Mouse (Mus musculus) limb, embryonic 15.5 days (tissue): ENCODE data around the gene Jmjd1c. TPM values are rescaled to one million over a fixed set of nuclear protein-coding genes. Genes with fewer than 3 reads are reported as not detected.

ENCODE experiments used
- ATAC-seq: fragments of 200-750 bp; cut with Nextera tagmentation; 2 replicates; pipeline ENCODE4 v1.8.0; 2017; ENCODE audit warnings: low read depth, moderate TSS enrichment; ENCODE audit not compliant: insufficient number of reproducible peaks, low FRiP score, low TSS enrichment
- H3K27ac ChIP-seq: fragments of 300-500 bp; sonication (generic); 2 replicates; pipeline ENCODE4 v1.5.1; 2015; ENCODE audit warnings: moderate library complexity, mild to moderate bottlenecking, inconsistent platforms
- H3K27me3 ChIP-seq: fragments of 300-500 bp; sonication (generic); 2 replicates; pipeline ENCODE4 v1.6.1; 2015; ENCODE audit warnings: inconsistent platforms
- H3K36me3 ChIP-seq: fragments of 300-500 bp; sonication (generic); 2 replicates; pipeline ENCODE4 v1.6.1; 2015; ENCODE audit warnings: inconsistent platforms
- H3K4me1 ChIP-seq: fragments of 300-500 bp; sonication (generic); 2 replicates; pipeline ENCODE4 v1.6.1; 2015; ENCODE audit warnings: inconsistent platforms
- H3K4me2 ChIP-seq: fragments of 300-500 bp; sonication (generic); 2 replicates; pipeline ENCODE4 v1.6.1; 2015; ENCODE audit warnings: mild to moderate bottlenecking, inconsistent platforms
- H3K4me3 ChIP-seq: fragments of 300-500 bp; sonication (generic); 2 replicates; pipeline ENCODE4 v1.5.1; 2015; ENCODE audit warnings: mild to moderate bottlenecking, inconsistent platforms
- H3K9ac ChIP-seq: fragments of 300-500 bp; sonication (generic); 2 replicates; pipeline ENCODE4 v1.6.1; 2015; ENCODE audit warnings: inconsistent platforms
- H3K9me3 ChIP-seq: fragments of 300-500 bp; sonication (generic); 2 replicates; pipeline ENCODE4 v1.6.1; 2016; ENCODE audit warnings: inconsistent platforms
- WGBS: fragments of 180-500 bp; shearing (Covaris S2); methylation state at CpG from one replicate; pipeline ENCODE4 v1.1.7; 2015; 5-methylcytosine and 5-hydroxymethylcytosine counted together
- polyA plus RNA-seq: library from polyadenylated mRNA; unstranded; fragments of >200 nt; fragmentation: Nextera tagmentation; extraction: Ambion mirVana; gene quantifications from 2 replicates; pipeline ENCODE4 v1.2.1, GENCODE M21; 2015

The Jmjd1c gene
- polyA plus RNA-seq, 1 experiment from 2014 or later = 46.5 TPM

- Histone ChIP-seq H3K4me1 (0 out of 2 replicates have a peak, but pooled peaks cover 2% of the 10 kb centered on the region), H3K27me3 (no peaks in the 10 kb centered on the region), H3K4me2 (no peak overlapping the region), H3K9ac (no peak overlapping the region), H3K36me3 (no peaks in the 10 kb centered on the region), H3K4me3 (no peak overlapping the region), H3K27ac (no peak overlapping the region), H3K9me3 (no peaks in the 10 kb centered on the region)
- 89% methylated on average over 2 of the region's 2 CpGs for WGBS
- ATAC-seq = no peak
Observed at GRCm38 (mm10) chr10:67207931-67208330, 112.0 kb downstream of the Jmjd1c start.

- ATAC-seq = no peak
- Histone ChIP-seq H3K4me1 (0 out of 2 replicates have a peak, but pooled peaks cover 6% of the 10 kb centered on the region), H3K9me3 (no peaks in the 10 kb centered on the region), H3K4me3 (no peak overlapping the region), H3K4me2 (no peak overlapping the region), H3K27me3 (no peaks in the 10 kb centered on the region), H3K27ac (no peak overlapping the region), H3K9ac (no peak overlapping the region), H3K36me3 (no peaks in the 10 kb centered on the region)
- 50% methylated on average over 4 of the region's 4 CpGs for WGBS
Observed at GRCm38 (mm10) chr10:67209916-67210675, 114.2 kb downstream of the Jmjd1c start.

- 0 out of 2 replicates have a peak, but pooled peaks cover 2% of the 10 kb centered on the region for H3K36me3 ChIP-seq
- H3K9ac ChIP-seq = no peak overlapping the region
- H3K9me3 ChIP-seq = no peaks in the 10 kb centered on the region
- no peak overlapping the region for H3K4me2 ChIP-seq
- H3K27ac ChIP-seq = no peak overlapping the region
- 97% methylated on average over 5 of the region's 5 CpGs for WGBS
- H3K4me1 ChIP-seq = 0 out of 2 replicates have a peak, but pooled peaks cover 6% of the 10 kb centered on the region
- no peaks in the 10 kb centered on the region for H3K27me3 ChIP-seq
- no peak overlapping the region for H3K4me3 ChIP-seq
- ATAC-seq = no peak
Observed at GRCm38 (mm10) chr10:67212031-67212430, 116.1 kb downstream of the Jmjd1c start.

- 29% methylated on average over 1 of the region's 1 CpGs for WGBS
- Histone ChIP-seq H3K27me3 (no peaks in the 10 kb centered on the region), H3K4me2 (no peak overlapping the region), H3K9me3 (no peaks in the 10 kb centered on the region), H3K9ac (no peak overlapping the region), H3K36me3 (peaks cover 6% of the 10 kb centered on the region; the same call in 1 of the 2 replicates), H3K4me1 (0 out of 2 replicates have a peak, but pooled peaks cover 5% of the 10 kb centered on the region), H3K4me3 (no peak overlapping the region), H3K27ac (no peak overlapping the region)
- no peak for ATAC-seq
Observed at GRCm38 (mm10) chr10:67213720-67214119, 117.8 kb downstream of the Jmjd1c start.

- ATAC-seq = no peak
- H3K4me1 ChIP-seq = 0 out of 2 replicates have a peak, but pooled peaks cover 4% of the 10 kb centered on the region
- H3K27ac ChIP-seq = no peak overlapping the region
- H3K4me2 ChIP-seq = no peak overlapping the region
- H3K27me3 ChIP-seq = no peaks in the 10 kb centered on the region
- no peaks in the 10 kb centered on the region for H3K9me3 ChIP-seq
- H3K36me3 ChIP-seq = peaks cover 20% of the 10 kb centered on the region
- 77% methylated on average over 4 of the region's 4 CpGs for WGBS
- H3K4me3 ChIP-seq = no peak overlapping the region
- no peak overlapping the region for H3K9ac ChIP-seq
Observed at GRCm38 (mm10) chr10:67215133-67215532, 119.2 kb downstream of the Jmjd1c start.

- Histone ChIP-seq H3K4me1 (0 out of 2 replicates have a peak, but pooled peaks cover 4% of the 10 kb centered on the region), H3K27ac (no peak overlapping the region), H3K4me3 (no peak overlapping the region), H3K9me3 (no peaks in the 10 kb centered on the region), H3K36me3 (peaks cover 30% of the 10 kb centered on the region), H3K4me2 (no peak overlapping the region), H3K9ac (no peak overlapping the region), H3K27me3 (no peaks in the 10 kb centered on the region)
- WGBS = 84% methylated on average over 3 of the region's 3 CpGs
- ATAC-seq = no peak
Observed at GRCm38 (mm10) chr10:67216872-67217271, 120.9 kb downstream of the Jmjd1c start.

GRCm38 (mm10) chr10:67218873-67219565 lies 123.1 kb downstream of the Jmjd1c start:
- 87% methylated on average over 18 of the region's 18 CpGs for WGBS
- no peak for ATAC-seq
- H3K36me3 ChIP-seq = peaks cover 33% of the 10 kb centered on the region

GRCm38 (mm10) chr10:67220251-67220650 lies 124.3 kb downstream of the Jmjd1c start:
- Histone ChIP-seq H3K9ac (no peak overlapping the region), H3K4me3 (no peak overlapping the region), H3K27me3 (no peaks in the 10 kb centered on the region), H3K4me2 (no peak overlapping the region), H3K9me3 (no peaks in the 10 kb centered on the region), H3K36me3 (peaks cover 43% of the 10 kb centered on the region), H3K27ac (no peak overlapping the region), H3K4me1 (peaks cover under 1% of the 10 kb centered on the region; the same call in 1 of the 2 replicates)
- no peak for ATAC-seq
- 80% methylated on average over 4 of the region's 4 CpGs for WGBS

More at GRCm38 (mm10) chr10:67218873-67219565, 123.1 kb downstream of the Jmjd1c start:
- Histone ChIP-seq H3K27ac (no peak overlapping the region), H3K4me1 (0 out of 2 replicates have a peak, but pooled peaks cover 1% of the 10 kb centered on the region), H3K27me3 (no peaks in the 10 kb centered on the region), H3K4me2 (no peak overlapping the region), H3K9ac (no peak overlapping the region), H3K4me3 (no peak overlapping the region), H3K9me3 (no peaks in the 10 kb centered on the region)

- no peak overlapping the region for H3K4me3 ChIP-seq
- H3K9me3 ChIP-seq = no peaks in the 10 kb centered on the region
- H3K9ac ChIP-seq = no peak overlapping the region
- no peak overlapping the region for H3K4me2 ChIP-seq
- no peak overlapping the region for H3K27ac ChIP-seq
- no peaks in the 10 kb centered on the region for H3K27me3 ChIP-seq
- H3K36me3 ChIP-seq = peaks cover 53% of the 10 kb centered on the region
- H3K4me1 ChIP-seq = peaks cover 2% of the 10 kb centered on the region; the same call in 1 of the 2 replicates
- no peak for ATAC-seq
- WGBS = 50% methylated on average over 5 of the region's 5 CpGs
Observed at GRCm38 (mm10) chr10:67221284-67221683, 125.4 kb downstream of the Jmjd1c start.

- no peak overlapping the region for H3K27ac ChIP-seq
- no peak overlapping the region for H3K9ac ChIP-seq
- H3K4me2 ChIP-seq = no peak overlapping the region
- H3K4me1 ChIP-seq = peaks cover 2% of the 10 kb centered on the region; the same call in 1 of the 2 replicates
- H3K4me3 ChIP-seq = no peak overlapping the region
- 60% methylated on average over 3 of the region's 4 CpGs for WGBS
- H3K27me3 ChIP-seq = no peaks in the 10 kb centered on the region
- H3K9me3 ChIP-seq = no peaks in the 10 kb centered on the region
- ATAC-seq = no peak
- H3K36me3 ChIP-seq = peaks cover 48% of the 10 kb centered on the region
Observed at GRCm38 (mm10) chr10:67223942-67224341, 128.0 kb downstream of the Jmjd1c start.

- Histone ChIP-seq H3K9me3 (no peaks in the 10 kb centered on the region), H3K27ac (peak overlapping the region; percentile 71), H3K4me3 (no peak overlapping the region), H3K4me1 (peaks cover 2% of the 10 kb centered on the region; the same call in 1 of the 2 replicates), H3K36me3 (peaks cover 41% of the 10 kb centered on the region), H3K27me3 (no peaks in the 10 kb centered on the region), H3K4me2 (no peak overlapping the region), H3K9ac (no peak overlapping the region)
- no peak for ATAC-seq
- 70% methylated on average over 6 of the region's 6 CpGs for WGBS
Observed at GRCm38 (mm10) chr10:67225528-67225927, 129.6 kb downstream of the Jmjd1c start.

GRCm38 (mm10) chr10:67226109-67226508 lies 130.2 kb downstream of the Jmjd1c start:
- Histone ChIP-seq H3K9ac (no peak overlapping the region), H3K4me1 (peaks cover 2% of the 10 kb centered on the region; the same call in 1 of the 2 replicates), H3K27me3 (no peaks in the 10 kb centered on the region), H3K9me3 (no peaks in the 10 kb centered on the region), H3K27ac (peak overlapping the region; percentile 71), H3K4me2 (no peak overlapping the region), H3K4me3 (no peak overlapping the region), H3K36me3 (peaks cover 46% of the 10 kb centered on the region)
- WGBS = 67% methylated on average over 7 of the region's 7 CpGs
- ATAC-seq = no peak
